Mouse (Mus musculus) limb, embryonic 12.5 days (tissue): ENCODE measurements around the gene Gm20532. TPM values are rescaled to one million over a fixed set of nuclear protein-coding genes. Genes with fewer than 3 reads are reported as not detected.

Source experiments
- ATAC-seq: fragments of 200-750 bp; cut with Nextera tagmentation; 2 replicates; pipeline ENCODE4 v1.8.0; 2017; ENCODE audit warnings: low read depth, moderate TSS enrichment; ENCODE audit not compliant: insufficient number of reproducible peaks, insufficient read depth, low FRiP score, low TSS enrichment
- H3K27ac ChIP-seq: fragments of 300-500 bp; sonication (generic); 2 replicates; pipeline ENCODE4 v1.5.1; 2016; ENCODE audit warnings: mild to moderate bottlenecking, moderate library complexity
- H3K27me3 ChIP-seq: fragments of 300-500 bp; sonication (generic); 2 replicates; pipeline ENCODE4 v1.6.1; 2016; ENCODE audit warnings: mild to moderate bottlenecking, moderate library complexity
- H3K36me3 ChIP-seq: fragments of 300-500 bp; sonication (generic); 2 replicates; pipeline ENCODE4 v1.6.1; 2016; ENCODE audit warnings: mild to moderate bottlenecking, moderate library complexity
- H3K4me1 ChIP-seq: fragments of 300-500 bp; sonication (generic); replicated peaks from 2 replicates; pipeline ENCODE4 v1.6.1; 2016
- H3K4me2 ChIP-seq: fragments of 300-500 bp; sonication (generic); 2 replicates; pipeline ENCODE4 v1.6.1; 2016; ENCODE audit warnings: mild to moderate bottlenecking, moderate library complexity
- H3K4me3 ChIP-seq: fragments of 300-500 bp; sonication (generic); replicated peaks from 2 replicates; pipeline ENCODE4 v1.5.1; 2016; ENCODE audit warnings: mild to moderate bottlenecking
- H3K9ac ChIP-seq: fragments of 300-500 bp; sonication (generic); replicated peaks from 2 replicates; pipeline ENCODE4 v1.6.1; 2016; ENCODE audit warnings: mild to moderate bottlenecking, moderate library complexity
- H3K9me3 ChIP-seq: fragments of 300-500 bp; sonication (generic); 2 replicates; pipeline ENCODE4 v1.6.1; 2016; ENCODE audit warnings: mild to moderate bottlenecking, moderate library complexity
- WGBS: fragments of 180-500 bp; shearing (Covaris S2); methylation state at CpG from one replicate; pipeline ENCODE4 v1.1.7; 2016; 5-methylcytosine and 5-hydroxymethylcytosine counted together
- polyA plus RNA-seq: library from polyadenylated mRNA; unstranded; fragments of >200 nt; fragmentation: Nextera tagmentation; extraction: Ambion mirVana; gene quantifications from 2 replicates; pipeline ENCODE4 v1.2.1, GENCODE M21; 2016

The Gm20532 gene
- polyA plus RNA-seq, 1 experiment from 2014 or later, result 0.31 TPM

- Histone ChIP-seq H3K4me1 (no peaks in the 10 kb centered on the region), H3K4me3 (no peak overlapping the region), H3K9ac (no peak overlapping the region), H3K4me2 (no peak overlapping the region), H3K27ac (no peak overlapping the region), H3K9me3 (no peaks in the 10 kb centered on the region), H3K27me3 (peaks cover 2% of the 10 kb centered on the region; the same call in 1 of the 2 replicates), H3K36me3 (peaks cover 34% of the 10 kb centered on the region)
- ATAC-seq, result no peak
- 91% methylated on average over 3 of the region's 3 CpGs for WGBS
Observed at GRCm38 (mm10) chr2:26596898-26597297, 10.5 kb downstream of the Gm20532 start.

- Histone ChIP-seq H3K9ac (no peak overlapping the region), H3K4me3 (no peak overlapping the region), H3K9me3 (no peaks in the 10 kb centered on the region), H3K36me3 (peaks cover 29% of the 10 kb centered on the region), H3K27me3 (peaks cover 5% of the 10 kb centered on the region), H3K4me1 (no peaks in the 10 kb centered on the region), H3K27ac (no peak overlapping the region), H3K4me2 (no peak overlapping the region)
- ATAC-seq, result no peak
- WGBS, result 84% methylated on average over 2 of the region's 2 CpGs
Observed at GRCm38 (mm10) chr2:26597810-26598209, 11.4 kb downstream of the Gm20532 start.

GRCm38 (mm10) chr2:26598462-26598861 is 12.0 kb downstream of the Gm20532 start:
- Histone ChIP-seq H3K27ac (no peak overlapping the region), H3K9me3 (no peaks in the 10 kb centered on the region), H3K4me3 (no peak overlapping the region), H3K4me2 (no peak overlapping the region), H3K4me1 (peaks cover 2% of the 10 kb centered on the region), H3K27me3 (peaks cover 12% of the 10 kb centered on the region), H3K36me3 (peaks cover 23% of the 10 kb centered on the region), H3K9ac (no peak overlapping the region)
- ATAC-seq, result no peak
- WGBS, result 81% methylated on average over 3 of the region's 3 CpGs

- Histone ChIP-seq H3K9ac (no peak overlapping the region), H3K4me2 (no peak overlapping the region), H3K27me3 (peaks cover 12% of the 10 kb centered on the region), H3K36me3 (peaks cover 10% of the 10 kb centered on the region; the same call in 1 of the 2 replicates), H3K4me3 (no peak overlapping the region), H3K4me1 (peaks cover 10% of the 10 kb centered on the region), H3K9me3 (no peaks in the 10 kb centered on the region), H3K27ac (no peak overlapping the region)
- ATAC-seq, result no peak
- WGBS, result 91% methylated on average over 4 of the region's 4 CpGs
Observed at GRCm38 (mm10) chr2:26599965-26600364, 13.5 kb downstream of the Gm20532 start.

DNA sequence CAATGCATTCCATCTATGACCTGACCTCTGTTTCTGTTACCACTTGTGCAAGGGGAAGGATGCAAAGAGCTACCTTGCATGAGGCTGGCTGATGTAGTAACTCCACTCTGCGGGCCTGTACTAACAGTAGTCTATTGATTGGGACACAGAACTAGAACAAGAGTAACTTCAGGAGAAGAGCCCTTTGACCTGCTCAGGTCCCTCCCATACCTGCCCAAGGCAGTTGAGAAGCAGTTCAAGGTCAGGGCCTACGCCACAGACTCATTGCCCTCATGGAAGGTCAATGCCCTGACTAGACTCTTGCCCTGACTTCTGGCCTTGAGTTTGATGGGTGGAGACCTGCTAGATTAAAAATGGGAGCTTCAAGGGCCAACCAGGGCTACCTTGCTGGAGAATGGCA is 14.2 kb downstream of the Gm20532 start:
- H3K4me3 ChIP-seq, result no peak overlapping the region
- no peaks in the 10 kb centered on the region for H3K9me3 ChIP-seq
- H3K36me3 ChIP-seq, result peaks cover 3% of the 10 kb centered on the region; the same call in 1 of the 2 replicates
- no peak overlapping the region for H3K9ac ChIP-seq
- ATAC-seq, result no peak
- H3K27ac ChIP-seq, result no peak overlapping the region
- no peak overlapping the region for H3K4me2 ChIP-seq
- WGBS, result 97% methylated on average over 2 of the region's 2 CpGs
- peaks cover 16% of the 10 kb centered on the region for H3K27me3 ChIP-seq
- peaks cover 10% of the 10 kb centered on the region for H3K4me1 ChIP-seq

DNA sequence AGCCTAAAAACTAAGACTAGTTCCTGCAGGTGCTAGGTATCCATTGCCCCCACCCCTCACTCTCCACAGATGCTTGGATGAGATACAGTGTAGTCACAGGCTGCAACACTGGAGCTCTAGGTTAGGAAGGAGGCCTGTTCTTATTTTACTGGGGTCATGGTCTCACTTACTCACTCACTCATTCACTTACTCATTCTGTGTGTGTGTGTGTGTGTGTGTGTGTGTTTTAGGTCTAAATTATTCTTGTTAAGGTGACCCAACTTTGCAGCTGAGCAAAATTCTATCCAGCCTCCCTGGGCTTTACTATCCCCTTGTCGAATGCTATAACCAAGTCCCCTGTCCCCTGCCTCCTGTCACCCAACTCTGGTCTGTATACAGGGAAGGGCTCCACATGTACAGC is 15.2 kb downstream of the Gm20532 start:
- no peak overlapping the region for H3K27ac ChIP-seq
- no peak overlapping the region for H3K4me2 ChIP-seq
- no peaks in the 10 kb centered on the region for H3K36me3 ChIP-seq
- 95% methylated on average over 1 of the region's 1 CpGs for WGBS
- H3K4me3 ChIP-seq, result no peak overlapping the region
- H3K9ac ChIP-seq, result no peak overlapping the region
- no peaks in the 10 kb centered on the region for H3K9me3 ChIP-seq
- H3K27me3 ChIP-seq, result peaks cover 23% of the 10 kb centered on the region
- peaks cover 10% of the 10 kb centered on the region for H3K4me1 ChIP-seq
- ATAC-seq, result no peak

DNA sequence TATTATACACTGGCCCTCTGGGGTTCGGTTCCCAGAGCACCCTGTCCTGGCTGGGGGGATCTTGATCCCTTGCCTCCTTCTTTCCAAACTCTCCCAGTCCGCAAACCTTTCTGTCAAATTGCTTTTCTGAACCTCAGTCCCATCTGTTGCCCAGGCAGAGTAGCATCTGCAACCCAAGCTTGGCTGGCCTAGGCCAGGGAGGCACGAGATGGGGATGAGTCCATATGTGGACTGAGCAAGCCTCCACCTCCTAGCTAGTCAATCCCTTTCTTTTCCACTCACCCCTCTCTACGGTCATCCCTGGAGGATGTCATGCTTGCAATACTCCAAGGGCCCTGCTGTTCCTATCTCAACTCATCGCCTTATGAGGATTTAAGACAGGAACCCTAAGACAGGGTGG is 16.2 kb downstream of the Gm20532 start:
- no peaks in the 10 kb centered on the region for H3K36me3 ChIP-seq
- peaks cover 14% of the 10 kb centered on the region for H3K4me1 ChIP-seq
- WGBS, result 88% methylated on average over 5 of the region's 5 CpGs
- H3K27me3 ChIP-seq, result peaks cover 32% of the 10 kb centered on the region
- H3K9ac ChIP-seq, result peak overlapping the region; percentile 84; the same call in 1 of the 2 replicates
- no peak overlapping the region for H3K27ac ChIP-seq
- ATAC-seq, result no peak
- H3K4me3 ChIP-seq, result peak overlapping the region; percentile 66; the same call in 1 of the 2 replicates
- peak overlapping the region; percentile 82 for H3K4me2 ChIP-seq
- H3K9me3 ChIP-seq, result no peaks in the 10 kb centered on the region

- Histone ChIP-seq H3K9me3 (no peaks in the 10 kb centered on the region), H3K4me1 (peaks cover 14% of the 10 kb centered on the region), H3K4me2 (peak overlapping the region; percentile 82), H3K9ac (peak overlapping the region; percentile 84), H3K4me3 (peak overlapping the region; percentile 66), H3K27me3 (peaks cover 34% of the 10 kb centered on the region), H3K36me3 (no peaks in the 10 kb centered on the region), H3K27ac (peak overlapping the region; percentile 73; the same call in 1 of the 2 replicates)
- WGBS, result 17% methylated on average over 6 of the region's 6 CpGs
- ATAC-seq, result no peak
Observed at GRCm38 (mm10) chr2:26603159-26603558, 16.7 kb downstream of the Gm20532 start.

DNA sequence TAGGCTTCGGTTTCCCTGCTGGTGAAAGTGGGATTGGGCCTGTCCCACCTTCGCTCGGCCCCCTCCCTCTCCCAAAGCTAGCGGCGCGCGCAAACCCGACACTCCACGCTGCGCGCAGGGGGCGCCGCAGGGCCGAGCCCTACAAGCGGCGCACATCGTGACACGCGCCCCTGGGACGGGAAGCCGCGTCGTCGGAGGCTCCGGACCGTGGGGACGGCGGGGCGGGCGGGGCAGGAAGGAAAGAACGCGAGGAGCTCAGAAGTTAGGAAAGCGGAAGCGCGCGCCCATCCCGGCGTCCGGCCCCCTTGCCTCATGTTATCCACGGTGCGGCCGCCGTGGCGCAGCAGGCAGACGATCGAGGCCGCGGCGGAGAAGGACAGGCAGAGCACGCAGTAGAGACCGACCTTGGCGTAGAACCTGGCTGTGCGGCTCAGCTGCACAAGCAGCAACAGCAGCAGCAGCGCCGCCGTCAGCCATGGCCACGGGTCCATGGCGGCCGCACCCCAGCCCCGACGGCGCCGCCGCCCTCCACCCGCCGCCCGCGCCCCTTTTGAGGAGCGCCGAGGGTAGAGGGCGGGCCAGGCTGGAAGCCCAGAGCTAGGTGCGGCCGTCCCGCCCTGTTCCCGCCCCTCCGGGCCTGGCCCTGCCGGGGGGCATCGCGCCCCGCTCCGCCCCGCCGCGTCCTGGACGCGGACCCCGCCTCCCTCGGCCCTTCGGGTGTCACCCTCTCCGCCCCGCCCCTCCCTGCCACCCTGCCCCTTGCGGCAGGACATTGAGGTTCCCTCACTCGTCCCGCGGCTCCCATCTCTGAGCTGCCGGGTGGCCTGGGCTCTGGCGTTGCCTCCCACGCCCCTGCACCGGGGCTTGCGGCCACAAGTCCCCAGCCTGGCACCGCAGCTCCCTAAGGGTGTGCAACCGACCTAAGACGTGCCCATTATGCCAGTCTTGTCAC is 17.6 kb downstream of the Gm20532 start, which contains the start of gene Agpat2:
TSS of gene Agpat2 (minus strand) at position 698 of the 952 bp plus-strand sequence.
- Histone ChIP-seq H3K27me3 (peaks cover 34% of the 10 kb centered on the region), H3K4me3 (peak within 1 kb of the TSS; percentile 66), H3K36me3 (no peaks in the 10 kb centered on the region), H3K4me1 (peaks cover 14% of the 10 kb centered on the region), H3K4me2 (peak within 1 kb of the TSS; percentile 82), H3K9ac (peak within 1 kb of the TSS; percentile 84), H3K9me3 (no peaks in the 10 kb centered on the region), H3K27ac (peak within 1 kb of the TSS; percentile 73)
- under 1% methylated on average over 97 of the region's 103 CpGs for WGBS
- peak; percentile 70 for ATAC-seq

DNA sequence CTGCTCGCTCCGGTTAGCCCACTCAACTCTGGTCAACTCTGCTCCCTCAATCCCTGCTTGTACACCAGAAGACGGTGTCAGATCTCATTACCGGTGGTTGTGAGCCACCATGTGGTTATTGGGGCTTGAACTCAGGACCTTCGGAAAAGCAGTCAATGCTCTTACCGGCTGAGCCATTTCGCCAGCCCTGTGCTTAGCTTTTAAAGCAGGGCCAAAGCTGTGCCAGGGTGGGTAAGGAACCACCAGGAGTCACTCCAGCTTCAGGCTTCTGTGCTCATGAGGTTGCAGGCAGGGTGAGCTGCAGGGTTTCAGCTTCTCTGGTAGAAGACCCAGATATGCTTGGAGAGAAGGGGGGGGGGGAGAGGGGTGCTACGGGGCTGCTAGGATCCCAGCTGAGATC is 18.9 kb downstream of the Gm20532 start:
- Histone ChIP-seq H3K9ac (no peak overlapping the region), H3K4me1 (peaks cover 14% of the 10 kb centered on the region), H3K4me2 (no peak overlapping the region), H3K4me3 (no peak overlapping the region), H3K27me3 (peaks cover 34% of the 10 kb centered on the region), H3K9me3 (no peaks in the 10 kb centered on the region), H3K27ac (no peak overlapping the region), H3K36me3 (no peaks in the 10 kb centered on the region)
- WGBS, result 77% methylated on average over 8 of the region's 8 CpGs
- no peak for ATAC-seq

DNA sequence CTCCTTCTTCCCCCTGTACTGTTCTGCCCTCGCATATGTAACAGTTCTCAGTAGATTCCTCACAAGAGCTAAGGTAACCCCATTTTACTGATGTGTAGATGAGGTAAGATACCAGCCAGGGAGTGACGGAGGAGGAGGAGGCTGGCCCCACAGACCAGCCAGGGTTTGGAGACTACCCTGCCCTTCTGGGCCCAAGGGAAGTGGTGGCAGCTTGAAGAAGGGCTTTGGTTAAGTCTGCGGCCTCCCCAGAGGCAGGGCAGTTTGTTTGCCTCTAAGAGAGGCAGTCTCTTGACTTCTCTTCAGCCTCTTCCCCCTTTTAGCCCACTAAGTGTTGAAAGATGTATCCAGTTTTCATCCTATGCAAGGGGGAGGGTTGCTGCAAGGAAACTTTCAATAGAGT is 20.1 kb downstream of the Gm20532 start:
- H3K4me1 ChIP-seq, result peaks cover 14% of the 10 kb centered on the region
- ATAC-seq, result no peak
- H3K9ac ChIP-seq, result no peak overlapping the region; the same call in 1 of the 2 replicates
- H3K27ac ChIP-seq, result no peak overlapping the region
- no peak overlapping the region for H3K4me3 ChIP-seq
- H3K36me3 ChIP-seq, result no peaks in the 10 kb centered on the region
- no peak overlapping the region for H3K4me2 ChIP-seq
- no peaks in the 10 kb centered on the region for H3K9me3 ChIP-seq
- WGBS, result 85% methylated on average over 3 of the region's 3 CpGs
- peaks cover 34% of the 10 kb centered on the region for H3K27me3 ChIP-seq
